Mouse (Mus musculus): ENCODE measurements at regions not wholly inside any gene's neighbourhood (a gene's known extent, or its start where the extent isn't known, plus 50 kb on each side); places are given as distances from the start of the nearest gene placed in this dataset.
A peak's percentile ranks its signal among the peaks of the same experiment; 100 is the strongest.

- peak in 1 of 2 experiments; percentile 18 for DNase-seq (ENCODE audit: low spot score in 2 of 2)
These were observed 310.0 kb upstream of the Magi2 start for GRCm38 (mm10) chr5:18916688-18917285.

- no peak for DNase-seq (ENCODE audit: low spot score in 2 of 2)
These were observed 272.9 kb upstream of the Magi2 start for GRCm38 (mm10) chr5:18953875-18954474.

Measured in urinary bladder, postnatal 4 days (tissue).